Mouse (Mus musculus) embryo, embryonic 9.5 days (tissue): ENCODE measurements around the gene Cog2.

Source experiments
- DNase-seq: peaks from one replicate; pipeline ENCODE4 v3.0.0-alpha.2; 2017; ENCODE audit errors: extremely low spot score

The Cog2 gene

DNA sequence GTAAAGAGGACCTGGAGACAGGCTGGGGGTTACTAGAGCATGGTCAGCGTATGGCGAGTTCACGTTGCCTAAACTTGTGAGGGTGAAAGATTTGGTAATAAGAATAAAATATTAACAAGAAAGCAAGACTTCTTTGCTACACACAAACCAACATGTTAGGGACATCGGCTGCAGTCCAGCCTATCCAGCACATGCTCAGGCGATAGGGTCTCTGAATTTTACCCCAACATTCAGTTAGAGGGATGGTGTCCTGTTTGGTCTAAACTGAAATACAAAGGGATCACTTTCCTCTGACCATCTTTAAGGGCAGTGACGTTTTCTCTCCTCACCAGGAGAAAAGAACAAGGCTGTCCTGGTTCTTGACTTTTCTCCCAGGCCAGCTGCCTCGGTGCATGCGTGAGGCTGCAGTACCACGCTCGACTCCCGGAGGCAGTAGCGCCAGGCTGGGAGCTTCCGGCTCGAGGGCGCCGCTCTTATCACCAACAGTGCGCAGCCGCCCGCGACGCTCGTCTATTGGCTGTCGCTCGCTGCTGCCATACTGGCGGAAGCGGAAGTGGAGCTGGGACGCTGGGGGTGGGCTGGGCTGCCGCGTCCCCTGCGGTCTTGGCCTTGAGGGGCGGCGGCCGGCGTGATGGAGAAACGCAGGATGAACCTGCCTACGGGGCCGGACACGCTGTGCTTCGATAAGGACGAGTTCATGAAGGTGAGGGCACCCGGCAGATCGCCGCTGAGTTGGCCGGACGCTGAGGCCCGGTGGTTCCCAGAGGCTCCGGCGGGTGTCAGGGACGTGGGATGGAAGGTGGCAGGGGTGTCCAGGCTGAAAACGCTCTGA, at the start of gene Cog2:
TSS of gene Cog2 (plus strand) at position 519 of the 832 bp plus-strand sequence.
- DNase-seq: peak; percentile 85

DNA sequence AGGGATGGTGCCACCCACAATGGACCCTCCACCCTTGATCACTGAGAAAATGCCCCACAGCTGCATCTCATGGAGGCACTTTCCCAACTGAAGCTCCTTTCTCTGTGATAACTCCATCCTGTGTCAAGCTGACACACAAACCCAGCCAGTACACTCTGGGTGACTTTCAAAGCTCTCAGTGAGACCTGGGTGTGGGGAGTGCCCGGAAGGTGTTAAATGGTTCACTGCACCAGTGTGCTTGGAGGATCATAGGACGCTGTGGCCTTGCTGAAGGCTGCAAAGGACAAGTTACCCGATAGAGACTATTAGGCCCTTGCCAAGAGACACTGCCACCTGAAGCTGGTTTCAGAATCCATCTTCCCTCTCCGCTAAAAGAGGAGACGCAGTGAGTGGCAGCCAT, 44.9 kb upstream of the Cog2 start:
- no peak for DNase-seq

DNA sequence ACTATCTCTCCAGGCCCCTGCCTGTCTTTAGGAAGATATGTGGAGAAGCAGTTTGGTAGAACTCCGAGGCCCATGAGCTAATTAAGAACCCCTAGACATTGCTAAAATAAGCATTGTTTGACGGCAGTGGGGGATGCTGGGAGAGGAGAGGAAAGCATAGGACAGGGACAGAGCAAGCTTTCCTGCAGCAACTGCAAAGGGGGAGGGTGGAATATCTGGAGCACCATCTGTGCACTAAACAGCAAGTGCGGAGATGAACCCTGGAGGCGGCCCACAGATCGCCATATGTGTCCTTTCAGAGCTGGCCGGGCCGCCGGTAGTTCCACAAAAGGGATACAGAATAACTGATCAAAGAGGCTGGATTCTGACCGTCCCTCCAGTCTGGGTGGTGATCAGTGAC, 43.9 kb upstream of the Cog2 start:
- no peak for DNase-seq

DNA sequence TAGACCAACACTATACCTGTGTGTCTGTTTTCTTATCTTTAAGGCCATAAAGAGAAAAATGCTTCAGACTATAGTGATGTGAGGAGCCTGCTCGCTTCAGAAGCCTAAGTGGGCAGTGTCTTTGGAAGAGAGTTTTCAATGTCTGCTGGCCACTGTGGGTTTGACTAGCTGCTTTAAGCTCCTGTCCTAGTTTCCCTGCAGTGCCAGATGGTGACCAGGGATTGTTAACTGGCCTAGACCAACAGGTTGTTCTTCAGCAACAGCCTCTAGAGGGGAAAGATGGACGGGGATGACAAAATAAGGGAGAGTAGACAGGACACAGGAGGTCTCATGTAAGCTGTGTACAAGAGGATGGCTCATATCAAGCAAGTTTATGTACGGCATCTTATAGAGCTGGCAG, 41.3 kb upstream of the Cog2 start:
- no peak for DNase-seq

DNA sequence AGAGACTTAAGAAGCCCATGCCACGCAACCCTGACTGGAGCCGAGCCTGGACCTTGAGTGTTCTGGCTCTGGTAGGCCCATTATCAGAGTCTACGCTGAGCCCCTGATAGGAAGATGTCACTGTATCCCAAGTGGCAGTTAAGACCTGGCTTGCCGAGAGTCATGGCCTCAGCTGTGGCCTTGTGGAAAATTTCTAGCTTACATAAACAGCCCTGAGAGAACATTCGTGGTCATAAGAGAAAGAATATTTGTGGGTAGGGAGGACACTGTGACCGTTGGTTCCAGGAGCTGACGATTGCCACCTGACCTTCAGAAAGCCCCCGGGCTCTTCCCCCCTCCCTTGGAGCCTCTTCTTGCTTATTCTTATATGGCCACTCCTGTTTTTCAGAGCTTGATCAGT, 40.2 kb upstream of the Cog2 start:
- no peak for DNase-seq

DNA sequence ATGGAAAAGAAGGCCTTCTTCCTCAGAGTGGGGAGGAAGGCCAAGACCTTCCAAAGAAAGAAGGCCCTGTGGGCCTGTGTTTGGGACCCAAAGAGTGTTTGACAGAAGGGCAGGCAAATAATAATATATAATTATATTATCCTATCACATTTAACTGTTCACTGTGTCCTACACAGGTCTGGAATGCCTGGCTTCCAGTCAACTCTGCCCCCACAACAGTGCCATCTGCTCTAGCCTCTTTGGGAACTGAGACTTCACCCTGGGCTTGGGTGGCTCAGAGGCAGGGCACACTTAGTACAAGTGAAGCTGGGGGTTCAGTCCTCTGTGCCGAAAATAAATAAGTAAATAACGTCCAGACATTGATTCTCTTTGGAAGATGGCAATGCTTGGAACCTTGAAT, 37.8 kb upstream of the Cog2 start:
- DNase-seq: no peak

DNA sequence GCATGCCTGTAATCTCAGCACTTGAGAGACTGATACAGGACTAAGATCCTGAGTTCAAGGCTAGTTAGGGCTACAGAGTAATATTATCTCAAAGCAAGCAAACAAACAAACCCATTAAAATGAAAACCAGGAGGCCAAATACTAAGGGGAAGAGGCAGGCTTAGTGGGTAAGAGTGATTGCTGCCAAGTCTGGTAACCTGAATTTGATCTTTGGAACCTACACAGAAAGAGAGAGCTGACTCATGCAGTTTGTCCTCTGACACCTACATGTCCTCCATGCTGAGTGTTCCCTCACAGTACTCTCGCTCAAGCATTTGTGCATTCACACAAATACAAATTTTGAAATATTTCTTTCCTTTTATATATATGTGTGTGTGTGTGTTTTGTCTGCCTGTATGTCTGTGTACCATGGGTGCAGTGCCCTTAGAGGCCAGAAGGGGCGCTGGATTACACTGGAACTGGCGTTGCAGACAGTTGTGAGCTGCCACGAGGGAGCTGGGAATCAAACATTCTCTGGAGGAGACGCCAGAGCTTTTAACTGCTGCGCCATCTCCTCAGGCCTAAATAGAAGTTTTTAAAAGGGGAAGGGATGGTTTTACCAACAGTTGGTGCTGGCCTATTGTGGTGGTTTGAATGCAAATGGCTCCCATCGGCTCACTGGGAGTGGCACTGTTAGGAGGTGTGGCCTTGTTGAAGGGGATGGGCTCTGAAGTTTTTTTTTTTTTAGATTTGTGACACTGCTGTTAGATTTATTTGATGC, 37.0 kb upstream of the Cog2 start:
- no peak for DNase-seq

DNA sequence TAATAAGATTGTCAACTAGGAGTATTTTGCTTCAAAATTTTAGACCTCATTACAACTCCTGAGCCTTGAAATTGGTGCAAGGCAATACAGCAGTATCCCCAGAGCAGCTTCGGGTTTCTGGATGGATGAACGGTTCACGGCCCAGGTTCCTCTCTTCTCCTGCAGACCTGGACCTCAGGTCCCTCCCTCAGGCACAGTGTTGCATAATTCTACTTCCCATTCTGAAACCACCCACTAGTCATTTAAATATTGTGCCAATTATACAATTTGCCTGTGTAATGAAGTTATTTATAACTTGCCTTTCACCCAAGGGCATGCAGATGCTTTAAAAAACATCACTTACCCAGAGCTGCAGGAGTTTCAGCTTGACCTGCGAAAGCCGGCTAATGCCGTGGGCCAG, 31.3 kb upstream of the Cog2 start:
- DNase-seq: no peak

DNA sequence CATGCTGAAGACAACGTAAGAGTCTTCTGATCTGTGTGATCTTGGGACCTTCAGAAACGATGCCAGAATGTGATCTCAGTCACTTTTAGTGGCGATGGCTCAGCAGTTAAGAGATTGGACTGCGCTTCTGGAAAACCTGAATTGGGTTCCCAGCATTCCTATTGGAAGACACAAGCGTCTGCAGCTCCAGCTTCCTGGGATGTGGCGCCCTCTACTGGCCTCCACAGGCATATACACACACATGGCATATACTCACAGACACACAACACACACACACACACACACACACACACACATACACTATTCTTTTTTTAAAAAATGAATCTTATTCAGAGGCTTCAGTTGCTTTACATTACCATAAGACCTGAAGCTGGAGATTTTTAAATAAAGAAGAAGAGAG, 30.8 kb upstream of the Cog2 start:
- DNase-seq: no peak

DNA sequence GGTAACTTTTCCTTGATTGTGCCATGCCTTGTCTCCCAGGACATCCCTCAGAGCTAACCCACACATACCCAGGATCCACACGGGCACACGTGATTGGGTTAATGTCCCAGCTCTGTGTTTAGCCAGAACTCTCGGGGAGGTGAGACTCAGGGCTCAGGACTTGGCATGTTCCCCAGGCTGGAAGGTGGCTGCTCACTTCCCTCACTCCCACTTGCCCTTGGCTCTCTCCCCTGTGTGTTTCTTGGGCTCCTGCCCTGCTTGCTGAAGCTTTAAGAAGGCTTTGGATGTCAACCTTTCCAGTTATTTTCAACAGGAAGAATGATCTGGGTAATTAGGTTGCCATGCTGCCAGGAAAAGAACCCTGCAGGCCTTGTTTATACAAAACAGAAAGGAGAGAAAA, 26.2 kb upstream of the Cog2 start:
- DNase-seq: no peak

DNA sequence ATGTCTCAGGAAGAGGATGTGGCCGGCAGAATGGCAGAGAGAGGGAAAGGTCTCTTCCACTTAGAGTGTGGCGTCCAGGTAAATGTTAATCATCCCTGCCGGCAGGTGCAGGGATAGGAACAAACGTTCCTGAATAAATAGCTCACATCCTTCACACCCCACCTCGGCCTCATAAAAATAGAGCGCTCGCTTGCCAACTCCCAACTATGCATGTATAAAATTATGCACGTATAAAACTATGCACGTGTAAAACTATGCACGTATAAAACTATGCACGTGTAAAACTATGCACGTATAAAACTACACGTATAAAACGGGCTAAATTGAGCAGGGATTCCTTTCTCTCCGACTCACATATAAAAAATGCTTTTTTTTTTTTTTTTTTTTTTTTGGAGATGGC, 25.6 kb upstream of the Cog2 start:
- no peak for DNase-seq

DNA sequence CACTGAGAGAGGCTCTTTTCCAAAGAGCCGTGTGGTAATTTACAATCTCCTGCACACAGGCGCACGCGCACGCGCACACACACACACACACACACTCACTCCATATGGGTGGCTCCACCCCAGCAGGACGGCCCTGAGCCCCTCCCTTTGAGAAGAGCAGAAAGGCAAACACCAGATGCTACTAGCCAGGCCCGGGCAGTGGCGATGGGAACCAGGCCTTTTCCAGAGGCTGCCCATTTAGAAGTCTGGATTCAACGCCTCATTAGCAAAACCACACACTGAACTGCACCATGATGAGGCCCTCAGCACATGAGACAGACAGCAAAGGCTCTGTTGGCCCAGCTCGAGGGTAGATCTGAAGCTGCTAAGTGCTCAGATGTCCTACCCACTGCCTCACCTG, 24.9 kb upstream of the Cog2 start:
- no peak for DNase-seq

DNA sequence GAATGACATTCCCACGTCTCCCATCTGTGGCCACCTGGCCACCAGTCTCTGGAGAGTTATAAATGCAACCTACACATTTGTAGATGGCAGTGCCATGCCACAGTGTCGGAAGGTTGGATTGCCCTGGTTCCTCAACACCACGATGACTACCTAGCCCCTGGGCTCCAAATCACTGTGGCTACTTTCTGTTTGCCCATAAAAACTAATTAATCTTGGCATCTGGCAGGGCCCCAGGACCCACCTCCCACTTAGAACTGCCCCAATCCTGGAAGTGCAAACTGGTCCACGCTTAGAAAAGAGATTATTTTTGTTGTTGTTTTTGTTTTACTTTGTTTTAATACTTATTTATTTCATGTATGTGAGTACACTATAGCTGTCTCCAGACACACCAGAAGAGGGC, 24.3 kb upstream of the Cog2 start:
- DNase-seq: no peak

DNA sequence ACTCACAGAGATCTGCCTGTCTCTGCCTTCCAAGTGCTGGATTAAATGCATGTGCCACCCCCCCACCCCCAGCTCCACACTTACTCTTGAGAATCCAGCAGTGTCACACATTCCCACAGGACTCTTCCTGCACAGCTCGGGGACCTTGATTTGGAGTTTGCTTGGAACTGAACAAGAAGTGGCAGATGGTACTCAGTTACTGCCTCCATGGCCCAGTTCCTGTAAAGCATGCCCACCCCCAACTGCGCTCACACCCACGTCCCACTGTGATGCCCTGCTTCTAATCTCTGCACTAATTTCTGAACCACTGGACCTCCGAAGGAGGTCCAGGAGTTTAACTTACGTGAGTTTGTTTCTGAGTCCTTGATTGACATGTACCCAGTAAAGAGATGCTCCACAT, 23.7 kb upstream of the Cog2 start:
- DNase-seq: no peak

DNA sequence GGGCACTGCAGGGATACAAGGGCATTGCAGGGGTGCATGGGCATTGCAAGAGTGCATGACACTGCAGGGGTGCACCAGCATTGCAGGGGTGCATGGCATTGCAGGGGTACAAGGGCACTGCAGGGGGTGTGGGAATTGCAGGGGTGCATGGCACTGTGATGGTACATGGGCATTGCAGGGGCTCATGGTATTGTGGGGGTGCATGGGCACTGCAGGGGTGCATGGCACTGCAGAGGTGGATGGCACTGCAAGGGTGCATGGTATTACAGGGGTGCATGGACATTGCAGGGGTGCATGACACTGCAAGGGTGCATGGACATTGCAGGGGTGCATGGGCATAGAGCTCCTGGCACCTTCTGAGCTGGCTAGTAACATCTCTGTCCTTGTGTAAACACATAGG, 22.2 kb upstream of the Cog2 start:
- DNase-seq: no peak

DNA sequence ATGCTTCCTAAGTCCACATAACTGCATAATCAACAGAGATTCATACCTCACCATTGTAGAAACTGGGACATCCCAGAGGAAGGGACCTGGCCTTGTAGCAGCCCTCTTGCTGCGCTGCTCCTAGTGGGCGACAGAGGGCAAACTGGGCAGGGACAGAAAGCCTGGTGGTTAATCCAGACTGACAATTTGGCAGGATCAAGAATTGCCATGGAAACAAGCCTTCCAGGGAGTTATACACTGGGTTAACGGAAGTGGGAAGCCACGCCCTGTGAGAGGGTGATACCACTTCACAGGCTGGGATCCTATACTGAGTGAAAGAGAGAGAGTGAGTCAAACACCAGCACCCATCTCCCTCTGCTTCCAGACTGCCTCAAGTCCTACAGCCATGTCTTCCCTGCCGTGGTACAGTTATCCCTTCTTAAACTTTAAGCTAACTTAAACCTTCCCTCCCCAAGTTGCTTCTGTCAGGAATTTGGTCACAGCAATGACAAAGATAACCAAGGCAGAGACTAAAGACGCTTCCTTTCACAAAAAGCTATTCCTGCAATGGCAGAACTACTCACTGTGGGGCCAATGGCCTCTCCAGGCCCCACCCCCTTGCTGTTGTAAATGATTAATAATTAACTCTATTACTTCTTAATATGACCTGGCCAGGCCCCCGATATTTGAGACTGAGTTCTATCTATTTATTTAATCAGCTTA, 21.2 kb upstream of the Cog2 start:
- DNase-seq: no peak

DNA sequence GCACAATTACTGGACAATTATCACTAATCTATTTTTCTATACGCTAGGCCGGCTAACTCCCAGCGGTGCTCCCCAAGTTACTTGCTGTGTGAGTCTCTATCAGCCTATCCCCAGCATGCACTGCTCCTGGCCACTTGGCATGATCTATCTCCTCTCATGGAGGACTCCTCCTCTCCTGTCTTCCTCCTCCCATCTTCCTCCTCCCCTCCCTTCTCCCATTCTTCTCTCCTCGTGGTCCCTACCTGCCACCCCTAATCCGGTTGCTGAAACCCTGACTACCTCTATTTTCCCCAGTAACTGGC, 20.7 kb upstream of the Cog2 start:
- DNase-seq: no peak

DNA sequence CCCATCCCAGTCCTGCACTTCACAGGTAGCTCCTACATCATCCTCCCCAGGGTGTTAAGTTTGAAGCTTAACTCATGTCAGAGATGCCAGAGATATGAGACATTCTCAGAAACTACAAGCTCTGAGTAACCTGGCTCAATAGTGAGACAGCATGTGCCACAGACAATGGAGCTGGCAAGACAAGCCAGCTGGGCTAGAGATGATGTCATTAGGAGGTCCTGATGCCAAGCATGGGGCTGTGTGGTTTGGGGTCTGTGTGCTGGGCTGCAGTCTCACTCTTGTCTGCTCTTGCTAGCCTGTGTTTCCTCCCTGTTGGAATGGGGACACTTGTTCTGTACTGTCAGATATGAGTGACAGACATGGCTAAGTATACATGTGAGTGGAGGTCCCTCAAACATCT, 14.9 kb upstream of the Cog2 start:
- no peak for DNase-seq

DNA sequence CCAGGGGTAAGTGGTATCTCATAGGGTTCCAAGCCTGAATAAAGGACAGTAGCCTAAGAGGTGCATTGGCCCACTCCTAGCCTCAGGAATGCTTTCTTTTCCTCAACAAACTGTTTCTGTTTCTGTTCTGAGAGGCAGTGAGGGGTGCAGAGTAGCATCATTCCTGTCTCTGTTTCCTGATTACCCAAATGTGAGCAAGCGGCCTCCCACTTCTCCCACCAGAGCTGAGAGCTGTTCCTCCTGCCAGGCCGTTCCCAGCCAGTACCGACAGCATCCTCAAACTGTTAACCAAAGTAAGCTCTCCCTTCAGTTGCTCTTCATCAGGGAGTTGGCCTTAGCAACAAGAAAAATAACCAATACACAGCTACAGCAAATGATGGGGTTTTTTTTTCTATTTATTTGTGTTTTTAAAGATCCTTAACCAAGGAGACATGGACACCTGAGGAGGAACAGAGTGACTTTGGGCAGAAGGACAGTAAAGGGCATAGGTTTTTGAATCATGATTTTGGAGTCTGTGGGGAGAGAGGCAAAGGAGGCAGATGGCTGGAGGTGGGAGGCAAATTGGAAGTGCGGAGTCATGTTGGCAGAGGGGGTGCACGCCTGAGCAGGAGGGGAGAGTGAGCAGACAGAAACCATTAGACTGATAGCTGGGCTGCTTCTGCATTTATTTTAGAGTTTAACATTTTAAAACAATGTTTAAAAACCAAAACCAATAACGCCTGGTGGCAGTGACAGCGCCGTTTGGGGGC, 12.8 kb upstream of the Cog2 start:
- no peak for DNase-seq

DNA sequence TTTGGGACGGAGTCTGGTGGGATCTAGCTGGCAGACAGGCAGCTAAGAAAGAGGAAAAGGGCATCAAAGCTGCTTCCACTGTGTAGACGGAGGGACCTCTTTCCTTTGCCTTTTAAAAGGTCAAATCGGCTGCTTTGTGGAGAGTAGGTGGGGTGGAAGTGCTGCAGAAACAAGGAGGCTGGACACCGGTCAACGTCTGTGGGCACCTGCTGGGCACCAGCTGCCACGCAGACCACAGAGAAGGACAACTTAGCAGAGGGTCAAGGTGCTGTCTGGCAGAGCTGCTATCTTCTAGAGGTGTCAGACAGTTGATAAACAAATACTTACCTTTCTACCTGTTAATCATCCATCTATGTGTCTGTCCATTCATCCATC, 12.3 kb upstream of the Cog2 start:
- DNase-seq: no peak

DNA sequence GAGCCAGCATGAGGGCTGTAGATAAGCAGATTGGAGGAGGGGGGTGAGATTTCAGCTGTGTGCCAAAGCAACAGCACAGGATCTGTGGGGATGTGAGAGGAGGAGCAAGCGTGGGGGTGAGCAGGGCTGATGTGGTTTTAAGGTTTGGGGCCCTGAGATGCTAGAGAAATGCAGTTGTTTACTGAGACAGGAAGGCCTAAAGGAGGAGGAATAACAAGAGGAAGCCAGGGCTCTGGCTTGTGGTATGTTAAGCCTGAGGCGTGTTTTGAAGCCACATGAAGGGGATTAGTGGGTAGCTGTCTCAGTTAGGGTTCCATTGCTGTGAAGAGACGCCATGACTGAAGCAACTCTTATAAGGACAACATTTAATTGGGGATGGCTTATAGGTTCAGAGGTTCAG, 11.4 kb upstream of the Cog2 start:
- no peak for DNase-seq

DNA sequence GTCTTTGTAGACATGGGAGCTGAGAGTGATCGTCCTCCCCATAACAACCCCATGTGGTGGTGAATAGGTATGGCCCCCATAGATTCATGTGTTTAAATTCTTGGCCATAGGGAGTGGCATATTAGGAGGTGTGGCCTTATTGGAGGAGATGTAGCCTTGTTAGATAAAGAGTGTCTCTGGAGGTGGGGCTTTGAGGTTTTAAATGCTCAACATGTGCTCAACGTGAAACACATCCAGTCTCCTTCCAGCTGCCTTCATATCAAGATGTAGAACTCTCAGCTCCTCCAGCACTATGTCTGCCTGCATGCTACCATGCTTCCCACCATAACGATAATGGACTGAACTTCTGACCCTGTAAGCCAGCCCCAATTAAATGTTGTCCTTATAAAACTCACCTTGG, 4.5 kb upstream of the Cog2 start:
- no peak for DNase-seq
